Mouse (Mus musculus) cerebellum, adult 9-10 months (tissue): Measurements from ENCODE around the gene Nrxn1.
A peak's percentile ranks its signal among the peaks of the same experiment; 100 is the strongest.

ENCODE experiments used
- DNase-seq: peaks from one replicate; pipeline ENCODE4 v3.0.0; 2022

Gene Nrxn1

GRCm38 (mm10) chr17:90955221-90955620, 137.7 kb downstream of the Nrxn1 start:
- peak; percentile 72 for DNase-seq

GRCm38 (mm10) chr17:90934929-90935328, 157.9 kb downstream of the Nrxn1 start:
- DNase-seq = no peak

- DNase-seq = peak; percentile 98
Observed at GRCm38 (mm10) chr17:90913320-90913719, 179.6 kb downstream of the Nrxn1 start.

DNA sequence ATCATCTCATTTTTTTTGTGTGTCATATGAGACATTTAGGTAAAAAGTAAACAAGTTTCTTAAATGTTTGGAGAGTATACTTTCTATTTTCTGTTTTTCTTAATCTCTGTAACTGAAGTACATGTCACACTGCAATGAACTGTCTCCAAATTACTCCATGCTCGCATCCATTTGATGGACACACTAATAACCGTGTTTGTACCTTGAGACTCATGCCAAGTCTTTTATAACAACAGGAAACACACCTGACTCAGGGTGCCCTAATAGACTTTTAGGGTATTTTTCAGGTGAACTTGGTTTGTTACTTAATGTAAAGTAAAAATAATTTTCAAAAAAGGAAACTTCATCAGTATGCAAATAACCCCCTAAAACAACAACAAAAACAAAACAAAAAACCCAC, 180.1 kb downstream of the Nrxn1 start:
- DNase-seq = no peak

DNA sequence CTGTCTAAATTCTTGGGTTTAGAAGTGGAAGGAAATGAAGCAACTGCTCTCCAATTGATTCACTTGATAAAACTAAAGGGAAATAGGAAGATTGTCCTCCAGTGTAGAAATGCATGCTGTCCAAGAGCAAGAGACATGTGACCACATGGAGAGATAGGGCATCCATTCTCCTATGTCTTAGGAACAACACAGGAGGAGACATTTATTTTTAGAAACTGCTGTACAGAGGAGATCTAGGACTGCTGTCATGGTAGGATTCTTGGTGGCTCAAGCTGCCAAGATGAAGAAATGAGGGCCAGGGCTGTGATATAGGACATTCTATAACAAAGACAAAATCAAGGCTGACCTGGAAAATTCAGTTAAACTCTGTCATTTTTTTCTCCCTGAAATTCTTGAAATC, 180.5 kb downstream of the Nrxn1 start:
- peak; percentile 71 for DNase-seq

DNA sequence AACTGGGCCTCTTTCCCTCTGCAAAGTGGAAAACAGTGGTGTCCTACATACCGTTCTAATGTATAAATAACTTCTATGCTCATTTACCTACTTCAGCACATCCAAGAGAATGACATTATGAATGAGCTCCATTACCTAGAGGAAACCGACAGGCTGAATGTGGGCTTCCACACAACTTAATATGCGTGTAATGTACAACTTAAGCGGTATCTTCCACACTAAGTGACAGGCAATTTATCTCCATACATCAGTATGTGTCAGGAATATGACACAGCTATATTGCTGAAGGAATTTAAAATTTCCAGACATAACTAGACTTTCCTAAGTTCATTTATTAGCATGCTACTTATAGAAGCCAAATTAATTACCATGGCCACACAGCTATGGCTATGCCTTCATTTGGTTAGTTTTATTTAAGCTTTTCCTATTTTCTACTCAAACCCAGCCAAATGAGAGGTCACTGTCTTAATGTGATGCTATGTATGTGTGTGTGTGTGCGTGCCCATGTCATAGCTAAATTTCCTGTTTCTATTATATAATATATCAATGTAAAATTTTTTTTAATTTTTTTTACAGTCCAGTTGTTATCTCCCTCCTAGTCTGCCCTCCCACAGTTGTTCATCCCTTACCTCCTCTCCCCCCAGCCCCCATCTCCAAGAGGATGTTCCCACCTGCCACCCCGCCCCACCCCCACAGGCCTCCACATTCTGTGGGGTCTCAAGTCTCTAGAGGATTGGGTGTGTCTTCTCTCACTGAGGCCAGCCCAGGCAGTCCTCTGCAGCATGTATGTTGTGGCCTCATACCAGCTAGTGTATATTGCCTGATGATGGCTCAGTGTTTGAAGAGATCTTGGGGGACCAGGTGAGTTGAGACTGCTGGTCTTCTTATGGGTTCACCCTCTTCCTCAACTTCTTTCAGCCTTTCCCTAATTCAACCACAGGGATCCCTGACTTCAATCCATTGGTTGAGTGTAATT, 186.5 kb downstream of the Nrxn1 start:
- no peak for DNase-seq

- DNase-seq = peak; percentile 58
Observed at GRCm38 (mm10) chr17:90905143-90905542, 187.7 kb downstream of the Nrxn1 start.

- DNase-seq = peak; percentile 82
Observed at GRCm38 (mm10) chr17:90892327-90893259, 200.3 kb downstream of the Nrxn1 start.

- DNase-seq = no peak
Observed at GRCm38 (mm10) chr17:90891711-90892110, 201.2 kb downstream of the Nrxn1 start.

- no peak for DNase-seq
Observed at GRCm38 (mm10) chr17:90857225-90857624, 235.6 kb downstream of the Nrxn1 start.

GRCm38 (mm10) chr17:90843876-90844275, 249.0 kb downstream of the Nrxn1 start:
- DNase-seq = peak; percentile 61

DNA sequence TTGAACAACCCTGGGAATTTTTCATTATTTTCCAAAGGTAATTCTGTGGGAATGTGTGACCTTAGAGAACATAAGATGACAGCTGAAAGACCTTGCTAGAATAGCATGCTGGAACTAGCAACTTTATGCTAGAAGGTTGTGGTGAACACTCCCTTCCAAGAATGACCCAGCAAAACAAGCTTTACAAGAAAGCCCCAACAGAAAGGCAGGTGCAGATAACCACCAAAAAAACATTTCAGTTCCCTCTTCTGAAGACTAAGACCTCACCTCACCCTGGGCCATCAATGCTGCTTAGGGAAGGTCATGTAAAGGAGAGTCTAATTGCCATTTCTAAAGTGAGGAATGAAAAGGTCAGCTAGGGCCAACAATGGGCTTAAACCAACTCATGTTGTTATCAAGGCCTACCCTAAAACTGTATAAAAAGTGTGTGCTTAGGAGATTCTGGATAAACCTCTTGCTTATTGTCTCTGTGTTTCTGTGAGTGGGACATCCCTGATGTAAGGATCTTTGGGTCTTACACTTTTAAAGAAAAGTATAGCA, 249.7 kb downstream of the Nrxn1 start:
- no peak for DNase-seq

- no peak for DNase-seq
Observed at GRCm38 (mm10) chr17:90837022-90837414, 255.9 kb downstream of the Nrxn1 start.

DNA sequence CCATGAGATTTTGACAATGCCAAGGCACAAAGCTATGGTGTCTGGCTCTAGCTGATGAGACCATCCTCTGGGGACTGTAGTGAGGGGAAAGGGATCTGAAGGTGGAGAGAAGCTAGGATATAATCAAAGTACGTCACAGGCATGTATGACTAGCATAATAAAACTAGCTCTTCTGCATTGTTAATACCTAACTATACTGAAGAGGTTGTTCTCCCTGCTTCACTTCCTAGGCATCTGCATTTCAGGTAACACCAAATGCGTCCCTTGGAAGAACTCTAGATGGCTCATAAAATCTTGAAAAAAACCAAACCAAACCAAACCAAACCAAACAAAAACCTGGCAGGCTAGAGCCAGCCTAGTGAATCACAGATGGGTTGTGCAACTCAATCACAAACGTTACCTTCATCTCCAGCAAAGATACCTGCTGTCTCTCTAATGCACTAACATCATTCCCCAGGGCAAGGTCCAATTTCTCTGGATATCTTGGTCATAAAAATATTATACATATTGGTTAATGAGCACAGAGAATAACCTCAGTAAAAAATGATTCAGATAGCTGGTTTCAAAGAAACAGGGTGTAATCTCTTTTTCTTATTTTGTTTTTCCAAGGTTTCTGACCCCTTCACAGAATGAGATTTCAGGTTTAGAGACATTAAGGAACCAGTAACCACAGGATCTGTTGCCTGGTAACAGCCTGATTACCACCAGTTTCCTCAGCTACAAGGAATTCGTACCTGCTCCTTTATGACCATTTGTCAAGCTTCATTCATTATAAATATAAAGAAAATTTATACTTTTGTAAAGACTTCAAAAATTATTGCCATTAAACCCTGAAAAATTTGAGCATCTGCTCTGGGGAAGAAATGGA, 256.5 kb downstream of the Nrxn1 start:
- peak; percentile 84 for DNase-seq

DNA sequence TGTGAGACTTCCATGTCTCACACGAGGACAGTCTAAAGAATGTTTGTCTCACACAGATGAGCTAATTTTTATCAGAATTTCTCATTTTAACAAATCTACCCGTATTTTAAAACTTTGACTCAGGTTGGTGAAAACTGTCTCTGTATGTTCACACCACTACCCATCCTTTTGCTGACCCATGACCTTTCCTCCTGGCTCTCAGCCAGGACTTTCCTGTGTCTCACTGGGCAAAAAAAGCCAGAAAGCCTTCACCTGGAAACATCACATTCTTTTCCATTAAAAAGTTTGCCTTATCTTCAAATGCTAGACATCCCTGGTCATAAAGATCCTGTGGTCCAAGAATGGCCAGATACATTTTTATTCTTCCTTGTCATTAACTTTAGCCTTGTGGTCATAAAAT, 274.5 kb downstream of the Nrxn1 start:
- no peak for DNase-seq

DNA sequence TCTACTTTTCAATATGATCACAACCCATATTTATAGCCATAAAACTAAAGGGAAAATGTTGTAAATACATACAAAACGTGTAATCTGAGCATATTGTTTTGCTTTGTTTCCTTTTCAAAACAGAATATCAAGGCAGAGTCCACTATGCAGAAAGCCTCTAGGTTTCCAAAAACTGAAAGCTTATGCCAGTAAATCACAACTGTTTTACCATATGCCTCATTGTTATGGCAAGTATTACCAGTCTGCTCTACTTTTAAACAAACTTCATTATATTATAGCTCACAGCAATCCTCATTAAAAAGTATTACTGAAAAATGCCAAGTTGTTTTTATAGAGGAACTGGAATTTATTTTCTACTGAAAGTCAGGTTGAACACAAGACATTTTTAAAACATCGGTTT, 275.0 kb downstream of the Nrxn1 start:
- peak; percentile 67 for DNase-seq

DNA sequence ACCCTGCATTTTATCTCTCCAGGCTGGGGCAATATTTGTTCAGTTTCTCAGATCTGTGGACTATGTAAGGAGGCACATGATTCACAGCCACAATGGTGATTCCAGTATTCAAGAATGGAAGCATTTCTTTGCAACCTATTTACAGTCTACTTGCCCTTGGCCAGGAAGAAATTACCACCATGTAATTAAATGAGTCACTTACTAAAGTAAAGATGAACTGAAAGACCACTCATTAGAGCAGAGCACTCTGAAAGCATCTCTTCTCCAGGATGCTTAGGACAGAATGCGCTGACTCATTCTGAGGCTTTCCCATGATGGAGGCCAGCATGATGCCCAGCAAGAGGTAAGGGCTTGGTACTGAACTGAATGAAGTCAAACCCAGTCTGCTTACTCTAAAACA, 277.6 kb downstream of the Nrxn1 start:
- DNase-seq = no peak

- peak; percentile 86 for DNase-seq
Observed at GRCm38 (mm10) chr17:90813760-90814159, 279.1 kb downstream of the Nrxn1 start.

GRCm38 (mm10) chr17:90812485-90812884, 280.4 kb downstream of the Nrxn1 start:
- no peak for DNase-seq

- peak; percentile 84 for DNase-seq
Observed at GRCm38 (mm10) chr17:90809197-90810163, 283.4 kb downstream of the Nrxn1 start.

DNA sequence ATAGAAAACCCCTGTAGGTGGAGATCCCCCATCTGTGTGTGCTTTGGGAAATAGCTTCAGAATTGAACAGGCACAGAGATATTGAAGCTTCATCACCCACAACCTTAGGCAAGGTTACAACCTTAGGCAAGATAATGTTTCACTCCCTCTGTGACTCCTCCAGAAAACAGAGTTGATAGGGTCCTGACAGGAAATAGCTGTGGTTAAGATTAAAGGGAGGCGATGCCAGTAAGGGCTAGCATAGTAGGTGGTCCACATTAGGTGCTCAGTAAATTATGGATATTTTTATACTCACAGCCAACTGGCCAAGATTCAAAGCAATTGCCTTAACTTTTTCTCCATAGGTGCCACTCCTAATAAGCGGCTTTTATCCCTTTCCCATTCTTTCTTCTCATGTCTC, 284.6 kb downstream of the Nrxn1 start:
- DNase-seq = no peak
